Mouse (Mus musculus) testis, adult 2 months (tissue): ENCODE measurements around the gene Aars. TPM values are rescaled to one million over a fixed set of nuclear protein-coding genes. Genes with fewer than 3 reads are reported as not detected.
"Not testable (repeated sequence)": the region's sequence is repeated elsewhere in the genome, so short reads cannot be mapped to it uniquely, and the experiment has no call there.

ENCODE experiments used
- H3K27ac ChIP-seq: fragments of 200-500 bp; 2 replicates; pipeline ENCODE4 v1.5.1; 2012; ENCODE audit warnings: low read depth, low read length; ENCODE audit not compliant: control insufficient read depth, insufficient read depth
- H3K27me3 ChIP-seq: fragments of 200-500 bp; 2 replicates; pipeline ENCODE4 v1.6.1; 2012; ENCODE audit warnings: mild to moderate bottlenecking, low read length, moderate library complexity; ENCODE audit not compliant: control insufficient read depth, insufficient read depth
- H3K36me3 ChIP-seq: fragments of 200-500 bp; 2 replicates; pipeline ENCODE4 v1.6.1; 2012; ENCODE audit warnings: mild to moderate bottlenecking, low read length; ENCODE audit not compliant: control insufficient read depth, insufficient read depth
- H3K4me1 ChIP-seq: fragments of 200-500 bp; 2 replicates; pipeline ENCODE4 v1.6.1; 2012; ENCODE audit warnings: low read length; ENCODE audit not compliant: control insufficient read depth, insufficient read depth
- H3K4me3 ChIP-seq: fragments of 200-500 bp; 2 replicates; pipeline ENCODE4 v1.5.1; 2012; ENCODE audit warnings: low read depth, mild to moderate bottlenecking, low read length, moderate library complexity, mixed read lengths; ENCODE audit not compliant: control insufficient read depth
- CTCF ChIP-seq: fragments of 200-500 bp; IDR thresholded peaks from 2 replicates; pipeline ENCODE4 v1.5.1; 2012; ENCODE audit warnings: low read depth, mild to moderate bottlenecking, inconsistent platforms, low read length, moderate library complexity; ENCODE audit not compliant: control insufficient read depth, insufficient read depth, insufficient replicate concordance
- POLR2A ChIP-seq: fragments of 200-500 bp; IDR thresholded peaks from 2 replicates; pipeline ENCODE4 v1.6.1; 2012; ENCODE audit warnings: low read depth, mild to moderate bottlenecking, inconsistent platforms, low read length, moderate library complexity; ENCODE audit not compliant: control insufficient read depth
- polyA plus RNA-seq: library from polyadenylated mRNA; depleted of rRNA; stranded (reverse); fragments of >200 nt; gene quantifications from 2 replicates; pipeline ENCODE4 v1.2.3, GENCODE M21; 2012

Gene Aars
- polyA plus RNA-seq, 1 experiment: 46.5 TPM

- no peaks in the 10 kb centered on the region for H3K27me3 ChIP-seq
- H3K27ac ChIP-seq: peak overlapping the region; percentile 78
- H3K36me3 ChIP-seq: no peaks in the 10 kb centered on the region; the same call in 1 of the 2 replicates
- peak overlapping the region; percentile 86 for H3K4me3 ChIP-seq
- TF ChIP-seq CTCF: no peak
- no peak for TF ChIP-seq POLR2A
- peaks cover 10% of the 10 kb centered on the region for H3K4me1 ChIP-seq
Observed at GRCm38 (mm10) chr8:111056691-111057293, 23.8 kb downstream of the Aars start.

DNA sequence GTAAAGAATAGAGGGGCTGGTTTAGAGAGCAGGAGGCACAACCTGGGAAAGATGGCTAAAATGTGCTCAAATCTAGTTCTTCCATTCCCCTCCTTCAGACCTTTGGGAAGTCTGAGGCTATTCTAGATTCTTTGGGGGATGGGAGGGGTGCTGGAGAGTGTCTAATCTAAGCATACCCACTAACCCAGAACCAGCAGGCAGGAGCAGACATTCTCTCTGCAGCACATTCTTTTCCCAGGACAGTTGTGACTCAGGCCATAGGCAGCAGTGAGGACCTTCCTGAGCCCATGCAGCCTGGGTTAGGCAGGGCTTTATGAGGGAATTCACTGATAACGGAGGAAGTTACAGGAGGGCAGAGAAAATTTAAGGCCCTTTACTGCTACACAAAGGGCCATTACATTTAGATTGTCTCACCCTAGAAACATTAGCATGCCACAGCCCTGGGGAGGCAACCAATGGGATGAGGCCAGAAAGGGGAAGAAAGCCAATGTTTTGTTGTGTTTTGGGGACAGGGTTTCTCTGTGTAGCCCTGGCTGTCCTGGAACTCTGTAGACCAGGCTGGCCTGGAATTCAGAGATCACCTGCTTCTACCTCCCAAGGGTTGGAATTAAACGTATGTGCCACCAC lies 26.1 kb downstream of the Aars start:
- H3K4me1 ChIP-seq: peaks cover 15% of the 10 kb centered on the region
- no peak overlapping the region for H3K4me3 ChIP-seq
- no peak for TF ChIP-seq POLR2A
- TF ChIP-seq CTCF: no peak
- H3K27me3 ChIP-seq: no peaks in the 10 kb centered on the region
- no peak overlapping the region for H3K27ac ChIP-seq
- no peaks in the 10 kb centered on the region for H3K36me3 ChIP-seq

DNA sequence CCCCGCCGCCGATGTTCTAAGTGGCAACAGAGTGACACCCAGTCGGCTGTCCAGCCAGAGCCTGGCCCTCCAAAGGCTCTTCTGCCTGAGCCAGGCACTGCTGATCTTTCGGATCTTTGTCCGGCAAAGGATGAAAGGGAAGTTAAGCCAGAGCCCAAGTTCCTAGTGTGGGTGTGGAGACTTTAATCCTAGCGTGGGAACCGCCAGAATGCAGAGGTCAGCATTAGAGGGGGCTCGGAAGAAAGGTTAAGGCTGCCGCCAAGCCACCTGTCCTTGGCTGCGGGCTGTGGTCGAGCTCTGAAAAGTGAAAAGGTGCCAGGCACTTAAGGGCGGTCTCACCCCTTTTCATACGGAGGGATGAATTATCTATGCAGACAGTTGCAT lies 28.7 kb downstream of the Aars start:
- TF ChIP-seq CTCF: no peak
- no peak for TF ChIP-seq POLR2A
- no peak overlapping the region for H3K27ac ChIP-seq
- no peaks in the 10 kb centered on the region for H3K27me3 ChIP-seq
- peak overlapping the region; percentile 76 for H3K4me3 ChIP-seq
- H3K4me1 ChIP-seq: peaks cover 15% of the 10 kb centered on the region
- H3K36me3 ChIP-seq: no peaks in the 10 kb centered on the region

DNA sequence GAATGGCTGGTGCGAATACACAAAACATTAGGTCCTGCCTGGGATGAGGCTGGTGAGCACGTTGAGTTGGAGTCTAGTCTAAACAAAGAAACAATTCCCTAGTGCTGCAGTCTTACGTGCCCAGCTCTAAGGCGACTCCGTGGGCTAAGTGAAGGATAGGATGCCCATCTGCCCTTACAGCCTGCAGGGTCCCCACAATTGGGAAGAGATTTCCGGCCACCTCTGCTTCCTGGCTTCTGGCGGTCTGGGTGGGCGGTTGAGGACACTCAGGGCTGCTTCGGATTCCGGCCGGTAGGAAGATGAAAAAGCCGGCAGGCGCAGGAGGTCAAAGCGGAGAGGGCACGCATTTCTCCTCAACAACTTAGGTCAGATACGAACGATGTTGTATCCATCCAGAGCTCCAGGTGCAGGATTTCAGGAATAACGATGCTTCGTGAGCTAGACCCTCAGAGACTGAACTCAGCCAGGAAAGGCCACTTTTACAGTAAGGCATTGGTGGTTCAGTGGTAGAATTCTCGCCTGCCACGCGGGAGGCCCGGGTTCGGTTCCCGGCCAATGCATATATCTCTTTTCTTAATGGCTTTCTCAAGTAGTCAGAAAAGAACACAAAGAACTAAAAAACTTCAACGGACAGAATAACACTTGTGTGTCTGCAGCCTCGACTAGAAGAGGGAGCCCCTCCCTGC lies 29.3 kb downstream of the Aars start:
- peak overlapping the region; percentile 76 for H3K4me3 ChIP-seq
- H3K27me3 ChIP-seq: no peaks in the 10 kb centered on the region
- H3K27ac ChIP-seq: no peak overlapping the region
- no peaks in the 10 kb centered on the region for H3K36me3 ChIP-seq
- H3K4me1 ChIP-seq: peaks cover 9% of the 10 kb centered on the region
- no peak for TF ChIP-seq CTCF
- TF ChIP-seq POLR2A: no peak

DNA sequence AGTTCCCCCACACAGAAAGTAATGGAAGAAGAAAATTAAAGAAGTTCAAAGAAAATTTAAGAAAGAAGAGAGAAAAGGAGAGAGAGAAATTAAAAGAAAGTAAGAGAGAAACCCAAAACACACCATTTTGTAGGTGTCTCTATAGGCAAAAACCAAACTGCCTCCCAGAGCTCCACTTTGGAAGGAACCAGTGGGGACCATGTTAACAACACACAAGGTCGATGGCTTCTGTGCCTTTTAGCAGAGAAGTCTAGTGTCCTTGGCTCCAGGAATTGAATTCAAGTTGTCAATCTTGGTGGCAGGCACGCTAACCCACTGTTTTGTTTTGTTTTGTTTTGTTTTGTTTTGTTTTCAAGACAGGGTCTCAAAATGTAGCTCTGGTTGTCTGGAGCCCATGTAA lies 29.9 kb downstream of the Aars start:
- Histone ChIP-seq H3K4me3 (no peak overlapping the region), H3K4me1 (peaks cover 9% of the 10 kb centered on the region), H3K27me3 (no peaks in the 10 kb centered on the region), H3K36me3 (no peaks in the 10 kb centered on the region), H3K27ac (no peak overlapping the region)
- TF ChIP-seq POLR2A: no peak

DNA sequence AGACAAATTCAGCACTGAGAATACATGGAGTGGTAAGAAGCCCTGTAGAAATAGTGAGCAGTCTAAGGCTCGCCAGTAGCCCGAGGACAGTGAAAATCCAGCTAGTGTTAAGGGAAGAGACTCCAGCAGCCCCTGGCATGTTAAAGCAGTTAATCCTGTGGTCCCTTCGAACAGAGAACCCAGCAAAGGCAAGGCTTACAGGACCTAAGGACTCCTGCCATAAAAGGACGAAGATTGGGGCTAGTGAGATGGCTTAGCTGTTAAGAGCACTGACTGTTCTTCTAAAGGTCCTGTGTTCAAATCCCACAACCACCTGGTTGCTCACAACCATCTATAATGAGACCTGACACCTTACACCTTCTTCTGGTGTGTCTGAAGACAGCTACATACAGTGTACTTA lies 33.4 kb downstream of the Aars start:
- Histone ChIP-seq H3K4me3 (no peak overlapping the region), H3K36me3 (no peaks in the 10 kb centered on the region), H3K4me1 (peaks cover 7% of the 10 kb centered on the region), H3K27ac (no peak overlapping the region), H3K27me3 (no peaks in the 10 kb centered on the region)
- TF ChIP-seq POLR2A: no peak
- no peak for TF ChIP-seq CTCF

DNA sequence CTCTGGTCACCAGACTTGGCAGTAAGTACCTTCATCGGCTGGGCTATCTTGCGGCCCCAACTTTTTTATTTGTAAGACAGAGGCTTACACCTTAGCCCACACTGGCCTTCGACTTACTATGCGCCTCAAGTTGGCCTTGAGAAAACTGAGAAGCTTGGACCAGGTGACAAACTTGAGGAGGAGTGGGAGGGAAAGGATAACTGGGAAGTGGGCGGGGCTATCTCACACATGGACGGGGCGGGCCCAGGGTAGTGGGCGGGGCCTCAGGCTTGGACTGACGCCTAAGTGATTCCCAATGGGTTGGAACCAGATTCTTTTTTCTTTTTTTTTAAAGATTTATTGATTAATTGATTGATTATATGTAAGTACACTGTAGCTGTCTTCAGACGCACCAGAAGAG lies 34.5 kb downstream of the Aars start:
- Histone ChIP-seq H3K27ac (no peak overlapping the region), H3K27me3 (no peaks in the 10 kb centered on the region), H3K36me3 (no peaks in the 10 kb centered on the region), H3K4me1 (no peaks in the 10 kb centered on the region), H3K4me3 (no peak overlapping the region; the same call in 1 of the 2 replicates)
- TF ChIP-seq POLR2A: no peak
- TF ChIP-seq CTCF: no peak

- not testable (repeated sequence) for H3K4me1 ChIP-seq, H3K36me3 ChIP-seq, H3K4me3 ChIP-seq, H3K27ac ChIP-seq, H3K27me3 ChIP-seq
Observed at GRCm38 (mm10) chr8:111068660-111069059, 35.7 kb downstream of the Aars start.
